Mouse (Mus musculus) forebrain, embryonic 15.5 days (tissue): ENCODE data around the gene Cpm. TPM values are rescaled to one million over a fixed set of nuclear protein-coding genes. Genes with fewer than 3 reads are reported as not detected.
"Not testable (repeated sequence)": the region's sequence is repeated elsewhere in the genome, so short reads cannot be mapped to it uniquely, and the experiment has no call there.

Experiments
- ATAC-seq: fragments of 200-750 bp; cut with Nextera tagmentation; replicated peaks from 2 replicates; pipeline ENCODE4 v1.8.0; 2017; ENCODE audit warnings: mild to moderate bottlenecking, moderate TSS enrichment, moderate library complexity
- H3K27ac ChIP-seq: fragments of 300-500 bp; sonication (generic); replicated peaks from 2 replicates; pipeline ENCODE4 v1.5.1; 2015; ENCODE audit warnings: mild to moderate bottlenecking, inconsistent platforms
- H3K27me3 ChIP-seq: fragments of 300-500 bp; sonication (generic); 2 replicates; pipeline ENCODE4 v1.6.1; 2015; ENCODE audit warnings: inconsistent platforms
- H3K36me3 ChIP-seq: fragments of 300-500 bp; sonication (generic); 2 replicates; pipeline ENCODE4 v1.6.1; 2015; ENCODE audit warnings: mild to moderate bottlenecking, inconsistent platforms
- H3K4me1 ChIP-seq: fragments of 300-500 bp; sonication (generic); 2 replicates; pipeline ENCODE4 v1.6.1; 2015; ENCODE audit warnings: inconsistent platforms
- H3K4me2 ChIP-seq: fragments of 300-500 bp; sonication (generic); replicated peaks from 2 replicates; pipeline ENCODE4 v1.6.1; 2015; ENCODE audit warnings: mild to moderate bottlenecking, inconsistent platforms
- H3K4me3 ChIP-seq: fragments of 300-500 bp; sonication (generic); 2 replicates; pipeline ENCODE4 v1.5.1; 2015; ENCODE audit warnings: mild to moderate bottlenecking, inconsistent platforms
- H3K9ac ChIP-seq: fragments of 300-500 bp; sonication (generic); replicated peaks from 2 replicates; pipeline ENCODE4 v1.6.1; 2015; ENCODE audit warnings: mild to moderate bottlenecking, inconsistent platforms
- H3K9me3 ChIP-seq: fragments of 300-500 bp; sonication (generic); 2 replicates; pipeline ENCODE4 v1.6.1; 2016; ENCODE audit warnings: inconsistent platforms
- WGBS: fragments of 180-500 bp; shearing (Covaris S2); methylation state at CpG from one replicate; pipeline ENCODE4 v1.1.7; 2015; ENCODE audit warnings: mixed read lengths; 5-methylcytosine and 5-hydroxymethylcytosine counted together
- polyA plus RNA-seq: library from polyadenylated mRNA; unstranded; fragments of >200 nt; fragmentation: Nextera tagmentation; extraction: Ambion mirVana; gene quantifications from 2 replicates; pipeline ENCODE4 v1.2.1, GENCODE M21; 2015

Gene Cpm
- polyA plus RNA-seq, 1 experiment from 2014 or later: 4.0 TPM

- Histone ChIP-seq H3K4me1 (no peaks in the 10 kb centered on the region), H3K4me2 (no peak overlapping the region), H3K4me3 (no peak overlapping the region), H3K27me3 (no peaks in the 10 kb centered on the region), H3K27ac (no peak overlapping the region), H3K9ac (no peak overlapping the region), H3K36me3 (no peaks in the 10 kb centered on the region), H3K9me3 (no peaks in the 10 kb centered on the region)
- 86% methylated on average over 10 of the region's 10 CpGs for WGBS
- ATAC-seq: no peak
Observed at GRCm38 (mm10) chr10:117587335-117587734, 42.0 kb upstream of the Cpm start.

- H3K36me3 ChIP-seq, H3K4me3 ChIP-seq, H3K4me2 ChIP-seq, H3K27me3 ChIP-seq, H3K4me1 ChIP-seq, H3K9ac ChIP-seq, H3K9me3 ChIP-seq, ATAC-seq, H3K27ac ChIP-seq: not testable (repeated sequence)
- WGBS: 91% methylated on average over 11 of the region's 11 CpGs
Observed at GRCm38 (mm10) chr10:117588416-117589143, 40.7 kb upstream of the Cpm start.

- Histone ChIP-seq H3K9ac (no peak overlapping the region), H3K4me2 (no peak overlapping the region), H3K4me3 (no peak overlapping the region), H3K27me3 (no peaks in the 10 kb centered on the region), H3K9me3 (no peaks in the 10 kb centered on the region), H3K36me3 (no peaks in the 10 kb centered on the region), H3K4me1 (no peaks in the 10 kb centered on the region), H3K27ac (no peak overlapping the region)
- no peak for ATAC-seq
- WGBS: 87% methylated on average over 8 of the region's 8 CpGs
Observed at GRCm38 (mm10) chr10:117589144-117589940, 40.0 kb upstream of the Cpm start.

- no peaks in the 10 kb centered on the region for H3K27me3 ChIP-seq
- no peaks in the 10 kb centered on the region for H3K4me1 ChIP-seq
- H3K36me3 ChIP-seq: no peaks in the 10 kb centered on the region
- no peak for ATAC-seq
- H3K9ac ChIP-seq: no peak overlapping the region
- WGBS: 87% methylated on average over 13 of the region's 13 CpGs
- no peak overlapping the region for H3K27ac ChIP-seq
- H3K4me2 ChIP-seq: no peak overlapping the region
- no peaks in the 10 kb centered on the region for H3K9me3 ChIP-seq
- H3K4me3 ChIP-seq: no peak overlapping the region
Observed at GRCm38 (mm10) chr10:117590331-117591301, 38.7 kb upstream of the Cpm start.

- Histone ChIP-seq H3K4me3 (no peak overlapping the region), H3K4me2 (no peak overlapping the region), H3K4me1 (no peaks in the 10 kb centered on the region), H3K27me3 (no peaks in the 10 kb centered on the region), H3K9me3 (no peaks in the 10 kb centered on the region), H3K9ac (no peak overlapping the region), H3K27ac (no peak overlapping the region), H3K36me3 (no peaks in the 10 kb centered on the region)
- WGBS: 83% methylated on average over 9 of the region's 9 CpGs
- ATAC-seq: no peak
Observed at GRCm38 (mm10) chr10:117591766-117592165, 37.5 kb upstream of the Cpm start.

GRCm38 (mm10) chr10:117592306-117593040, 36.8 kb upstream of the Cpm start:
- no peaks in the 10 kb centered on the region for H3K9me3 ChIP-seq
- H3K4me1 ChIP-seq: no peaks in the 10 kb centered on the region
- H3K27me3 ChIP-seq: no peaks in the 10 kb centered on the region
- H3K4me2 ChIP-seq: no peak overlapping the region
- ATAC-seq: no peak
- no peaks in the 10 kb centered on the region for H3K36me3 ChIP-seq
- no peak overlapping the region for H3K4me3 ChIP-seq
- no peak overlapping the region for H3K27ac ChIP-seq
- WGBS: 77% methylated on average over 7 of the region's 7 CpGs
- no peak overlapping the region for H3K9ac ChIP-seq

- Histone ChIP-seq H3K9me3 (no peaks in the 10 kb centered on the region), H3K27ac (no peak overlapping the region), H3K27me3 (no peaks in the 10 kb centered on the region), H3K9ac (no peak overlapping the region), H3K4me2 (no peak overlapping the region), H3K36me3 (no peaks in the 10 kb centered on the region), H3K4me1 (no peaks in the 10 kb centered on the region), H3K4me3 (no peak overlapping the region)
- WGBS: 95% methylated on average over 5 of the region's 5 CpGs
- ATAC-seq: no peak
Observed at GRCm38 (mm10) chr10:117593041-117593570, 36.2 kb upstream of the Cpm start.

- no peak overlapping the region for H3K27ac ChIP-seq
- no peak overlapping the region for H3K9ac ChIP-seq
- H3K4me1 ChIP-seq: no peaks in the 10 kb centered on the region
- no peak overlapping the region for H3K4me2 ChIP-seq
- no peaks in the 10 kb centered on the region for H3K36me3 ChIP-seq
- ATAC-seq: no peak
- no peak overlapping the region for H3K4me3 ChIP-seq
- H3K9me3 ChIP-seq: no peaks in the 10 kb centered on the region
- WGBS: 91% methylated on average over 13 of the region's 13 CpGs
- no peaks in the 10 kb centered on the region for H3K27me3 ChIP-seq
Observed at GRCm38 (mm10) chr10:117593857-117594256, 35.4 kb upstream of the Cpm start.

GRCm38 (mm10) chr10:117594291-117594850, 34.9 kb upstream of the Cpm start:
- H3K4me2 ChIP-seq: no peak overlapping the region
- no peaks in the 10 kb centered on the region for H3K27me3 ChIP-seq
- H3K27ac ChIP-seq: no peak overlapping the region
- no peak overlapping the region for H3K4me3 ChIP-seq
- no peaks in the 10 kb centered on the region for H3K4me1 ChIP-seq
- 89% methylated on average over 17 of the region's 17 CpGs for WGBS
- no peaks in the 10 kb centered on the region for H3K36me3 ChIP-seq
- no peak for ATAC-seq
- no peak overlapping the region for H3K9ac ChIP-seq
- no peaks in the 10 kb centered on the region for H3K9me3 ChIP-seq

GRCm38 (mm10) chr10:117594913-117595312, 34.4 kb upstream of the Cpm start:
- H3K4me1 ChIP-seq: no peaks in the 10 kb centered on the region
- 93% methylated on average over 13 of the region's 13 CpGs for WGBS
- H3K27ac ChIP-seq: no peak overlapping the region
- H3K9ac ChIP-seq: no peak overlapping the region
- no peak overlapping the region for H3K4me2 ChIP-seq
- no peaks in the 10 kb centered on the region for H3K9me3 ChIP-seq
- no peaks in the 10 kb centered on the region for H3K36me3 ChIP-seq
- no peak for ATAC-seq
- no peaks in the 10 kb centered on the region for H3K27me3 ChIP-seq
- H3K4me3 ChIP-seq: no peak overlapping the region
